Mouse (Mus musculus) MEL (cell line): ENCODE measurements around the gene Kctd20. TPM values are rescaled to one million over a fixed set of nuclear protein-coding genes. Genes with fewer than 3 reads are reported as not detected.
A peak's percentile ranks its signal among the peaks of the same experiment; 100 is the strongest.

Source experiments
- DNase-seq: peaks from one replicate; pipeline ENCODE4 v3.0.0; 2011; ENCODE audit warnings: low read depth, low spot score
- H3K27ac ChIP-seq: 2 replicates; pipeline ENCODE4 v1.5.1; 2012; ENCODE audit warnings: low read depth, mild to moderate bottlenecking, control low read depth, low read length, moderate library complexity; ENCODE audit not compliant: control insufficient read depth
- H3K27me3 ChIP-seq, 2 experiments: fragments of 150-350 bp in 1 of 2; sonication (generic) in 1 of 2; 2 replicates each; pipeline ENCODE4 v1.6.1; 2012; ENCODE audit warnings: low read length in 2 of 2, mild to moderate bottlenecking in 2 of 2, improper control_type of control experiment in 1 of 2, moderate library complexity in 1 of 2; ENCODE audit not compliant: insufficient read depth in 2 of 2, control insufficient read depth in 1 of 2
- H3K36me3 ChIP-seq, 2 experiments: 2 replicates each; pipeline ENCODE4 v1.6.1; 2012 to 2014; ENCODE audit warnings: low read length in 2 of 2, improper control_type of control experiment in 1 of 2, inconsistent platforms in 1 of 2, mild to moderate bottlenecking in 1 of 2; ENCODE audit not compliant: insufficient read depth in 2 of 2, control insufficient read depth in 1 of 2
- H3K4me1 ChIP-seq, 2 experiments: fragments of 150-350 bp in 1 of 2; sonication (generic) in 1 of 2; 2 replicates each; pipeline ENCODE4 v1.6.1; 2012; ENCODE audit warnings: low read length in 2 of 2, improper control_type of control experiment in 1 of 2, mild to moderate bottlenecking in 1 of 2; ENCODE audit not compliant: insufficient read depth in 2 of 2, control insufficient read depth in 1 of 2
- H3K4me3 ChIP-seq, 2 experiments: fragments of 150-350 bp in 1 of 2; sonication (generic) in 1 of 2; 2 replicates each; pipeline ENCODE4 v1.5.1; 2012; ENCODE audit warnings: low read depth in 2 of 2, low read length in 2 of 2, mild to moderate bottlenecking in 2 of 2, moderate library complexity in 2 of 2, control low read depth in 1 of 2, improper control_type of control experiment in 1 of 2; ENCODE audit not compliant: control insufficient read depth in 1 of 2, insufficient read depth in 1 of 2
- H3K79me2 ChIP-seq: 2 replicates; pipeline ENCODE4 v1.6.1; 2012; ENCODE audit warnings: mild to moderate bottlenecking, low read length, moderate library complexity; ENCODE audit not compliant: control insufficient read depth, poor library complexity, insufficient read depth
- H3K9ac ChIP-seq: 2 replicates; pipeline ENCODE4 v1.6.1; 2012; ENCODE audit warnings: low read depth, mild to moderate bottlenecking, control low read depth, low read length, moderate library complexity; ENCODE audit not compliant: control insufficient read depth, poor library complexity, severe bottlenecking
- H3K9me3 ChIP-seq: fragments of 150-350 bp; sonication (generic); replicated peaks from 2 replicates; pipeline ENCODE4 v1.6.1; 2012; ENCODE audit warnings: mild to moderate bottlenecking, low read length, improper control_type of control experiment, moderate library complexity; ENCODE audit not compliant: insufficient read depth
- CHD1 ChIP-seq: IDR thresholded peaks from 2 replicates; pipeline ENCODE4 v1.6.1; 2012; ENCODE audit warnings: low read depth, mild to moderate bottlenecking, inconsistent platforms, low read length, improper control_type of control experiment
- ELF1 ChIP-seq: IDR thresholded peaks from 2 replicates; pipeline ENCODE4 v1.6.1; 2014; ENCODE audit warnings: low read depth, mild to moderate bottlenecking, inconsistent platforms, low read length, improper control_type of control experiment, moderate library complexity
- ETS1 ChIP-seq: IDR thresholded peaks from 2 replicates; pipeline ENCODE4 v1.6.1; 2012; ENCODE audit warnings: low read depth, mild to moderate bottlenecking, inconsistent platforms, low read length, improper control_type of control experiment, moderate library complexity
- GABPA ChIP-seq: IDR thresholded peaks from 2 replicates; pipeline ENCODE4 v1.6.1; 2012; ENCODE audit warnings: low read depth, mild to moderate bottlenecking, inconsistent platforms, low read length, improper control_type of control experiment, moderate library complexity
- MEF2A ChIP-seq: IDR thresholded peaks from 2 replicates; pipeline ENCODE4 v1.6.1; 2014; ENCODE audit warnings: low read depth, mild to moderate bottlenecking, inconsistent platforms, low read length, improper control_type of control experiment; ENCODE audit not compliant: poor library complexity, insufficient replicate concordance, severe bottlenecking; ENCODE audit errors: extremely low read depth
- NELFE ChIP-seq: IDR thresholded peaks from 2 replicates; pipeline ENCODE4 v1.6.1; 2011; ENCODE audit warnings: low read depth, low read length, improper control_type of control experiment
- NRF1 ChIP-seq: IDR thresholded peaks from 2 replicates; pipeline ENCODE4 v1.6.1; 2014; ENCODE audit warnings: low read depth, mild to moderate bottlenecking, inconsistent platforms, low read length, improper control_type of control experiment, moderate library complexity; ENCODE audit not compliant: poor library complexity, insufficient read depth, severe bottlenecking
- POLR2A ChIP-seq, 2 experiments: IDR thresholded peaks; 2 replicates each; pipeline ENCODE4 v1.6.1; 2011 to 2012; ENCODE audit warnings: low read length in 2 of 2, mild to moderate bottlenecking in 2 of 2, control low read depth in 1 of 2, improper control_type of control experiment in 1 of 2, low read depth in 1 of 2, moderate library complexity in 1 of 2; ENCODE audit not compliant: control insufficient read depth in 1 of 2, insufficient read depth in 1 of 2, poor library complexity in 1 of 2
- TAL1 ChIP-seq: IDR thresholded peaks from 2 replicates; pipeline ENCODE4 v1.6.1; 2012; ENCODE audit warnings: mild to moderate bottlenecking, inconsistent platforms, low read length, moderate library complexity, mixed read lengths
- USF1 ChIP-seq: IDR thresholded peaks from 2 replicates; pipeline ENCODE4 v1.6.1; 2014; ENCODE audit warnings: low read depth, mild to moderate bottlenecking, inconsistent platforms, low read length, improper control_type of control experiment, moderate library complexity
- ZKSCAN1 ChIP-seq: IDR thresholded peaks from 2 replicates; pipeline ENCODE4 v1.6.1; 2012; ENCODE audit warnings: low read depth, mild to moderate bottlenecking, inconsistent platforms, low read length, improper control_type of control experiment, moderate library complexity
- ZNF384 ChIP-seq: IDR thresholded peaks from 2 replicates; pipeline ENCODE4 v1.6.1; 2012; ENCODE audit warnings: low read depth, mild to moderate bottlenecking, inconsistent platforms, low read length, improper control_type of control experiment
- polyA plus RNA-seq, 2 experiments: library from polyadenylated mRNA; stranded (reverse) in 1 of 2; unstranded in 1 of 2; fragments of >175 nt in 1 of 2; fragments of >200 nt in 1 of 2; gene quantifications; 2 replicates each; pipeline versions ENCODE4 v1.2.1 to v1.2.4; 2012; ENCODE audit warnings: low replicate concordance in 2 of 2, low read depth in 1 of 2; ENCODE audit not compliant: insufficient read length in 2 of 2, insufficient read depth in 1 of 2, missing spikeins in 1 of 2
- total RNA-seq: library from RNA; depleted of rRNA; stranded (reverse); fragments of 300-350 nt; gene quantifications from 2 replicates; pipeline ENCODE4 v1.2.3, GENCODE M21; 2012

Gene Kctd20
- total and polyA plus RNA-seq, 3 experiments = 41.8 to 65.4 TPM; not detected in 1

- Histone ChIP-seq H3K79me2 (no peaks in the 10 kb centered on the region), H3K4me3 (no peak overlapping the region), H3K9me3 (no peaks in the 10 kb centered on the region), H3K9ac (no peak overlapping the region), H3K27ac (no peak overlapping the region), H3K4me1 (0 out of 4 replicates have a peak, but pooled peaks cover 0 to 2% of the 10 kb centered on the region in 2 experiments), H3K27me3 (no peaks in the 10 kb centered on the region), H3K36me3 (no peaks in the 10 kb centered on the region)
- no peak for TF ChIP-seq ETS1
- no peak for TF ChIP-seq MEF2A
- TF ChIP-seq TAL1 = no peak
- TF ChIP-seq GABPA = no peak
- no peak for TF ChIP-seq ZNF384
- no peak for TF ChIP-seq NELFE
- no peak for TF ChIP-seq CHD1
- no peak for TF ChIP-seq ZKSCAN1
- TF ChIP-seq NRF1 = no peak
- DNase-seq = no peak
Observed at GRCm38 (mm10) chr17:28940776-28941555, 10.8 kb upstream of the Kctd20 start.

GRCm38 (mm10) chr17:28942101-28942500 lies 9.6 kb upstream of the Kctd20 start:
- Histone ChIP-seq H3K9me3 (no peaks in the 10 kb centered on the region), H3K27ac (no peak overlapping the region), H3K9ac (no peak overlapping the region), H3K27me3 (no peaks in the 10 kb centered on the region), H3K4me3 (no peak overlapping the region), H3K79me2 (no peaks in the 10 kb centered on the region)
- DNase-seq = no peak
- TF ChIP-seq POLR2A (IDR thresholded peaks at IDR 0.05; ENCODE audit: control insufficient read depth in 1 of 2, insufficient read depth in 1 of 2, low read depth in 1 of 2, low read length in 2 of 2, poor library complexity in 1 of 2) = no peak
- TF ChIP-seq USF1 = peak; percentile 81
- TF ChIP-seq, all 39 proteins: peak for 1
- Histone ChIP-seq H3K4me1 (0 out of 4 replicates have a peak, but pooled peaks cover 0 to 2% of the 10 kb centered on the region in 2 experiments), H3K36me3 (no peaks in the 10 kb centered on the region)

DNA sequence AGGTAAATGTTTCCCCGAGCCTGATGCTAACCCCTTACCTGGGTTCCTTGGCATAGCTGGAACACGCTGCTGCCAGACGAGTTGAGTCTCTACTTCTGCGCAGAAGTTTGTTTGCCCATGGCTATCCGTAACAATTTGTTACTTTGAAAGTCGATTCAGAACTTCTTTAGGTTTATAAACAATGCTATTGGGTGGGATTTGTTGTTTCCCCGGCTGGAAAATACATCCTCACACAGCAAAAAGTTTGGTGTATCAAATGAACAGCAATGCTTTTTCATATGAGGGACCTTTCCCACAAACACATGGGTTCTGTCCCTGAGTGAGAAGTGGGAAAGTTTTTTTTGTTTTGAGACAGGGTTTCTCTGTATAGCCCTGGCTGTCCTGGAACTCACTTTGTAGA lies 8.0 kb upstream of the Kctd20 start, which contains the start of gene Pxt1:
Gene Pxt1 (minus strand): TSS at position 101 of the 400 bp plus-strand sequence.
- Histone ChIP-seq H3K36me3 (no peaks in the 10 kb centered on the region), H3K79me2 (no peaks in the 10 kb centered on the region), H3K27me3 (no peaks in the 10 kb centered on the region), H3K9ac (no peak within 1 kb of the TSS), H3K4me3 (no peak within 1 kb of the TSS), H3K9me3 (no peaks in the 10 kb centered on the region), H3K4me1 (0 out of 4 replicates have a peak, but pooled peaks cover 0 to 2% of the 10 kb centered on the region in 2 experiments), H3K27ac (no peak within 1 kb of the TSS)
- no peak for TF ChIP-seq ELF1
- no peak for DNase-seq
